Mouse (Mus musculus) bone marrow macrophage, adult 2 months (primary cell): ENCODE measurements at regions not wholly inside any gene's neighbourhood (a gene's known extent, or its start where the extent isn't known, plus 50 kb on each side); places are given as distances from the start of the nearest gene placed in this dataset.

Experiments used
- CTCF ChIP-seq: IDR thresholded peaks from 2 replicates; pipeline ENCODE4 v1.5.1; 2012; ENCODE audit warnings: low read depth, mild to moderate bottlenecking, low read length, moderate library complexity
- POLR2A ChIP-seq: IDR thresholded peaks from 2 replicates; pipeline ENCODE4 v1.6.1; 2012; ENCODE audit warnings: mild to moderate bottlenecking, low read depth, low read length, borderline replicate concordance

- TF ChIP-seq CTCF (no peak), POLR2A (no peak)
Measured at GRCm38 (mm10) chr12:106939381-106939780, 549.1 kb upstream of the 3110018I06Rik start.
